Mouse (Mus musculus) neural tube, embryonic 11.5 days (tissue): Measurements from ENCODE around the gene Nup35. TPM values are rescaled to one million over a fixed set of nuclear protein-coding genes. Genes with fewer than 3 reads are reported as not detected.

Source experiments
- ATAC-seq: fragments of 200-750 bp; cut with Nextera tagmentation; 2 replicates; pipeline ENCODE4 v1.8.0; 2017; ENCODE audit warnings: moderate number of reproducible peaks, mild to moderate bottlenecking, moderate TSS enrichment, moderate library complexity; ENCODE audit not compliant: insufficient read depth, low FRiP score, low TSS enrichment
- DNase-seq: peaks from one replicate; pipeline ENCODE4 v3.0.0-alpha.2; 2015; ENCODE audit warnings: low spot score
- H3K27ac ChIP-seq: fragments of 300-500 bp; sonication (generic); 2 replicates; pipeline ENCODE4 v1.5.1; 2014; ENCODE audit warnings: low read depth, mild to moderate bottlenecking, low read length
- H3K27me3 ChIP-seq: fragments of 300-500 bp; sonication (generic); 2 replicates; pipeline ENCODE4 v1.6.1; 2014; ENCODE audit warnings: mild to moderate bottlenecking, low read length, mixed read lengths; ENCODE audit not compliant: control insufficient read depth, insufficient read depth
- H3K36me3 ChIP-seq: fragments of 300-500 bp; sonication (generic); 2 replicates; pipeline ENCODE4 v1.6.1; 2014; ENCODE audit warnings: mild to moderate bottlenecking, low read length, moderate library complexity, mixed read lengths; ENCODE audit not compliant: control insufficient read depth, insufficient read depth
- H3K4me1 ChIP-seq: fragments of 300-500 bp; sonication (generic); 2 replicates; pipeline ENCODE4 v1.6.1; 2014; ENCODE audit warnings: low read length, mixed read lengths; ENCODE audit not compliant: control insufficient read depth, insufficient read depth
- H3K4me2 ChIP-seq: fragments of 300-500 bp; sonication (generic); 2 replicates; pipeline ENCODE4 v1.6.1; 2014; ENCODE audit warnings: low read depth, mild to moderate bottlenecking, moderate library complexity
- H3K4me3 ChIP-seq: fragments of 300-500 bp; sonication (generic); 2 replicates; pipeline ENCODE4 v1.5.1; 2014; ENCODE audit warnings: low read depth, low read length
- H3K9ac ChIP-seq: fragments of 300-500 bp; sonication (generic); 2 replicates; pipeline ENCODE4 v1.6.1; 2014; ENCODE audit warnings: mild to moderate bottlenecking, low read length
- H3K9me3 ChIP-seq: fragments of 300-500 bp; sonication (generic); 2 replicates; pipeline ENCODE4 v1.6.1; 2016; ENCODE audit warnings: low read length; ENCODE audit not compliant: control insufficient read depth
- WGBS: fragments of 180-500 bp; shearing (Covaris S2); extraction: QIAGEN DNeasy Blood & Tissue Kit; methylation state at CpG from one replicate; pipeline ENCODE4 v1.1.7; 2014; 5-methylcytosine and 5-hydroxymethylcytosine counted together
- polyA plus RNA-seq: library from polyadenylated mRNA; unstranded; fragments of >200 nt; fragmentation: Nextera tagmentation; extraction: Ambion mirVana; gene quantifications from 2 replicates; pipeline ENCODE4 v1.2.1, GENCODE M21; 2014

Gene Nup35
- polyA plus RNA-seq, result 67.9 and 69.3 TPM in 2 replicates

DNA sequence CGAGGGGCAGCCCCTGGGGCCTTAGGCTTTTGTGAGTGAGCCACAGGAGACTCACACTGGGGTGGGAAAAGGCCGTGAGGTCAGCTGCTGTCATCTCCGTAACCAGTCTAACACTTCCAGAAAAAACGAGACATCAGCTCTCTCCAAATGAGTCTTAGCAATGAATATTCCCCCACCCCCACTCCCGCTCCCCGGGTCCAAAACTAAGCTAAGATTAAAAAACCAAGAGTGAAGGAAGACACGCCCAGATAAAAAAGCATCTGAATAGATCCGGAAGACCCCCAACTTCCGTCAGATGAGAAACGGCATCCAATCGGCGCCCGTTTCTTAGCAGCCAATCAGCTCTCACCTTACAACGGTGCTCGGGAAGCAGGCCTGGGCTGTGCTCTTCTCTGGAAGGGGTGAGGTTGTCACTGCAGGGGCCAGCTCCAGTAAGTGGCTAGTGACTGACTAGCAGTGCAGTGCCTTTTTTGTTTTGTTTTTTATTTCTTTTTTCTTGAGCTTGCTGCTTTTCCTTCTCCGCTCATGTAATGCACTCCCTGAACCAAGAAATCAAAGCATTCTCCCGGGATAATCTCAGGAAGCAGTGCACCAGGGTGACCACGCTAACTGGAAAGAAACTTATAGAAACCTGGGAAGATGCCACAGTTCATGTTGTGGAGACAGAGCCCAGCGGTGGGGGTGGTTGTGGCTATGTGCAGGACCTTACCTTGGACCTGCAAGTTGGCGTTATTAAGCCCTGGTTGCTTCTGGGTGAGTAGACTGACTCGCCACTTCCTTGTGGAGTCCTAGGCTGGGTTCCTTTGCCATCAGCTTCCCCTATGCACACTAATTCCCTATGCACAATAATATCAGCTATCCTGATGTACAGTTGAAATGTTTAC, at the start of gene Nup35, which contains the start of gene Dusp19:
Nup35 (plus strand) TSS at position 383 of the 884 bp plus-strand sequence.
Dusp19 (plus strand) TSS at position 192 of the 884 bp plus-strand sequence.
- peak; percentile 99 for ATAC-seq
- DNase-seq, result peak; percentile 93
- H3K27ac ChIP-seq, result peak within 1 kb of the TSS; percentile 40
- no peaks in the 10 kb centered on the region for H3K27me3 ChIP-seq
- H3K4me2 ChIP-seq, result peak within 1 kb of the TSS; percentile 78
- peak within 1 kb of the TSS; percentile 72 for H3K9ac ChIP-seq
- no peaks in the 10 kb centered on the region for H3K36me3 ChIP-seq
- H3K4me1 ChIP-seq, result peaks cover 4% of the 10 kb centered on the region; the same call in 1 of the 2 replicates
- H3K4me3 ChIP-seq, result peak within 1 kb of the TSS; percentile 59
- 3% methylated on average over 21 of the region's 21 CpGs for WGBS
- no peaks in the 10 kb centered on the region for H3K9me3 ChIP-seq

DNA sequence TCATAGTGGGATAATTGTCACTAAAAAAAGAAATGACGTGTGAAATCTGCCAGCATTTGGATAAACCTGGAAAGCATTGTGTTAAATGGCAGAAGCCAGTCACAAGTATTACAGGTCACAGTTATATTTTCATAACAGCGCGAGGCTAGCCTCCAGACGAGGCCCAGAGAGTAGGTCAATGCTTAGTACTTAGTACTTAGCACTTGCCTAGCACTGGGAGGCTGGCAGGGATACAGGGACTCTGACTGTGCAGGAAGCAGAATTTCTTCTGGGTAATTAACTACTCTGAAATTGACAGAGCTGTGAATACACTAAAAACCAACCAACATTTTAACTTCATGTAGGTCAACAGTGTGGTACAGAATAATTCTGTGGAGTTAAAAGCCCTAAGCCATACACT, 49.6 kb upstream of the Nup35 start:
- H3K27me3 ChIP-seq, result no peaks in the 10 kb centered on the region
- no peak overlapping the region for H3K27ac ChIP-seq
- H3K36me3 ChIP-seq, result no peaks in the 10 kb centered on the region
- no peak overlapping the region for H3K4me3 ChIP-seq
- 89% methylated on average over 4 of the region's 4 CpGs for WGBS
- H3K9ac ChIP-seq, result no peak overlapping the region
- ATAC-seq (no peak), DNase-seq (no peak)
- no peaks in the 10 kb centered on the region for H3K9me3 ChIP-seq
- H3K4me2 ChIP-seq, result no peak overlapping the region
- H3K4me1 ChIP-seq, result no peaks in the 10 kb centered on the region

DNA sequence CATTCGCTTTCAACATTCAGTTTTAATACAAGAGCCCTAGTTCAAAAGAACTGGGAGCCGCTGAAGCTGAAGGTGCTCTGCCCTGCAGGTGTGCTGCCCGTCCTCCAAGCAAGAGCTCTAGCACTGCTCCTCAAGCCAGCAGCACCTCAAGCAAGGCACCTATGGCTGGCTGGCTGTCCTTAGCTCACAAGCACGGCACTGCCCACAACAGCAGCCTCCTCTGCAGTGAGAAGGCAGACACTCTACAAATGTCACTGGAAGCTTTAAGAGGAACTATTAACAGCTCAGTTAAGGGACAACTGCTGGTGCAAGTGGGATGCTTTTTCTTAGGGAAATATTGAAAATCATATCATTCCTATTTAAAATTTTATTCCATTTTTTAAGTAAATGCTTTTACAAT, 46.4 kb upstream of the Nup35 start:
- ATAC-seq (no peak), DNase-seq (no peak)
- H3K4me1 ChIP-seq, result no peaks in the 10 kb centered on the region
- no peaks in the 10 kb centered on the region for H3K36me3 ChIP-seq
- H3K27ac ChIP-seq, result no peak overlapping the region
- no peak overlapping the region for H3K9ac ChIP-seq
- H3K9me3 ChIP-seq, result no peaks in the 10 kb centered on the region
- no peak overlapping the region for H3K4me2 ChIP-seq
- H3K27me3 ChIP-seq, result no peaks in the 10 kb centered on the region
- no peak overlapping the region for H3K4me3 ChIP-seq
- WGBS, result 84% methylated on average over 4 of the region's 4 CpGs

DNA sequence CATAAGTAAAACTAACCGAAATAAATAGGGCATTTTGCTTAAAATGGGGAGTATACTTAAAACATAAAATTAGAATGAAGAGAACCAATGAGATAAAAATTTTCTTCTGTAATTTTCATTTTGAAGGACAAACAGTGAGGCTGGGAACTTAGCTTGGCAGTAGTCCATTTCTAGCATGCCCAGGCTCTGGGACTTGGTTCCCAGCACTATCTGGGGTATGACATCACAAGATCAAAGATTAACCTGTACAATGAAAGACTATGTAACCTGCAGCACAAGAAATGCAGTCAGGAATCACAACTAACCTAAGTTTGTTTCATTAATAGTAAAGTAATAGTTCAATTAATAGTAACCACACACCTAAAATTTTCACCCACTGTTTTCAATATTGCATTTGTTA, 39.8 kb upstream of the Nup35 start:
- H3K27me3 ChIP-seq, result no peaks in the 10 kb centered on the region
- DNase-seq, result no peak
- no peak overlapping the region for H3K27ac ChIP-seq
- no peak overlapping the region for H3K9ac ChIP-seq
- ATAC-seq, result no peak
- WGBS, result 85% methylated on average over 1 of the region's 1 CpGs
- H3K4me2 ChIP-seq, result no peak overlapping the region
- no peaks in the 10 kb centered on the region for H3K9me3 ChIP-seq
- peaks cover 13% of the 10 kb centered on the region for H3K4me1 ChIP-seq
- no peaks in the 10 kb centered on the region for H3K36me3 ChIP-seq
- H3K4me3 ChIP-seq, result no peak overlapping the region

DNA sequence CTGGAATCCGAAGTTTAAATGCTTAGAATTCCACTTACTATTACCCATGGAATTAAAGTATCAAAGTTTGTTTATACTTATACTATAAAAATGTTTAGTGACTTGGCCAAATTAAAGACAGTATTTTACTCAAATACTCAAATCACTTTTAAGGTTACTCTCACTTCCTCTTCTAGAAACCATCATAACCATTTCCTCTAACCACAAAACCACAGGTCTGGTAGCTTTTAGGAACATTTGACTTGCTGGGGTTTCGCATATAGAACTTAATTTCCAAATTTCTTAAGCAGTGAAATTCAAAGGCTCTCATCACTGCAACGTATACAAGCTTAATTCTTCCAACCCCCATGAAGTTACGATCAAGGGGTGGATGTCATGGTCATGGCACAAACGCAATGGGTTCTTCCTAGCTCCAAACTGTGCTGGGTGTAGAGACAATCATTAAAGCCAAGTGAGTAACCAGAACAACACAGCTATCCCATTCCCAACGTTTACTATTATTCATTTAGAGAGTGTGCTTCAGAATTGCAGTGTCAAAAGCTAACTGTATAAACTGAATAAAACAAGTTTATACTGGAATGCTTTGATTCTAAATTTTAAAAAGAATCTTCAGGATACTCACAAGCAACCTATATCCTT, 37.7 kb upstream of the Nup35 start:
- no peaks in the 10 kb centered on the region for H3K36me3 ChIP-seq
- no peaks in the 10 kb centered on the region for H3K27me3 ChIP-seq
- WGBS, result 50% methylated on average over 6 of the region's 6 CpGs
- H3K4me1 ChIP-seq, result peaks cover 13% of the 10 kb centered on the region
- H3K9ac ChIP-seq, result no peak overlapping the region
- peak overlapping the region; percentile 93 for H3K4me3 ChIP-seq
- ATAC-seq (no peak), DNase-seq (no peak)
- H3K27ac ChIP-seq, result no peak overlapping the region
- no peaks in the 10 kb centered on the region for H3K9me3 ChIP-seq
- peak overlapping the region; percentile 42 for H3K4me2 ChIP-seq

DNA sequence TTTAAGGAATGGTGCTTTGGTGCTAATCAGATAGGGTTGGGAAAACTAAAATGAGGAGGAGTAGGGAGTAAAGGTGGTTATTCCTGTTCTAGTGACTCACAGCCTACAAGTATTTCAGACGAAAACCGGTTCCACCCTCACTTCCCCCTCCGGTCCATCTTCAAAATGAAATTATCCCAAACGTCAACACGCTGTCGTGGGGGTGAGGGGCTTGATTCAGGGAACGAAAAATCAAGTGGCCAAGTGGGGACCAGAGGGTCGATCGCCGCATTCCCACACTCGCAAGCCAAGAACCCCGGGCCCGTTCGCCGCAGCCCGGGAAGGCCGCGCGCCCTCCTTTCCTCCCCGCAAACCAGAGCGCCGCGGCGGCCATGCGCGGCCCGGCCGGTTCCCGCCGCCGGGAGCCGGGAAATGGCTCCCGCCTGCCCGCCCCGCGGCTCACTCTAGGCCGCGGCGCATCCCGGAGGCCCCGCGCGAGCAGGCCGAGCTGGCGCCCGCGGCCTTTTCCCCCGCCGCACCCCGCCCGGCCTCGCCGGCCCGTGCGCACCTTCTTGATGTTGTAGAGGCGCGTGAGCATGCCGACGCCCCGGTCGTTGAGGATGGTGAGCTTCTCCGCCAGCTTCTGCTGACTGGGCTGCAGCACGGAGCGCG, 36.6 kb upstream of the Nup35 start:
- DNase-seq (peak; percentile 70), ATAC-seq (peak; percentile 69)
- H3K4me1 ChIP-seq, result peaks cover 13% of the 10 kb centered on the region

DNA sequence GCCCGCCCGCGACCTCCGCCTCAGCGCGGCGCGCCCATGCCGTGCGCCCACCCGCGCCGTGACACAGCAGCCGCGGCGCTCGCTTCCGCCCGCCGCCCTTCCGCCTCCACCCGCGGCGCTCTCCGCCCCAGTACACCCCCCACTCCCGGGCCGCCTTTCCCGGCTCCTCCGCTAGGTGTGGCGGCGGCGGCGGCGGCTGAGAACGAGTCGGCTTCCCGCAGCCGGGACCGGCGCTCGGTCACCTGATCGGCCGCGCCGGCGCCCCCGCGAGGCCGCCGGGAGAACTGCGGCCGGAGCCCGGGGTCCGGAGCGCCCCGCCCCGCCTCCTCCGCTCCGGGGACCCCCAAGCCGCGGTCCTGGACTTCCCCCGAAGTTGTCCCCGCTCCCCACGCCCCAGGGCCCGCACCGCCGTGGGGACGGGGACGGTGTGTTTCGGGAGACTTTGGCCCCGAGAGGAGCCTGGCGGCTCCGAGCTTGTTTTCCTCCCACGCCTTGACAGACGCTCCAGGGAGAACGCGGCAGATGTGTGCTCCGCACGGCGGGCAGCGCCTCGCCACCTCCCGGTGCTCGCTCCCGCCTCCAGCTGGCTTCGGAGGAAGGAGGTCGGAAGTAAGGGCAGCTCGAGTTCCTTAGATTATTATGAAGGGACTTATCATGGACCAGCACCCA, 35.9 kb upstream of the Nup35 start, which contains the start of gene Nckap1:
Nckap1 (minus strand) TSS at position 338 of the 669 bp plus-strand sequence.
- H3K4me3 ChIP-seq, result peak within 1 kb of the TSS; percentile 93
- peak within 1 kb of the TSS; percentile 99 for H3K9ac ChIP-seq
- H3K4me1 ChIP-seq, result peaks cover 13% of the 10 kb centered on the region
- H3K27me3 ChIP-seq, result no peaks in the 10 kb centered on the region
- DNase-seq, result peak; percentile 91
- WGBS, result 0% methylated on average over 53 of the region's 88 CpGs
- peak within 1 kb of the TSS; percentile 73 for H3K4me2 ChIP-seq
- no peaks in the 10 kb centered on the region for H3K9me3 ChIP-seq
- H3K27ac ChIP-seq, result peak within 1 kb of the TSS; percentile 97
- peak; percentile 96 for ATAC-seq
- H3K36me3 ChIP-seq, result no peaks in the 10 kb centered on the region

More for the DNA sequence above, 36.6 kb upstream of the Nup35 start:
- Histone ChIP-seq H3K27me3 (no peaks in the 10 kb centered on the region), H3K27ac (peak overlapping the region; percentile 97), H3K4me2 (peak overlapping the region; percentile 73), H3K9me3 (no peaks in the 10 kb centered on the region), H3K36me3 (no peaks in the 10 kb centered on the region), H3K4me3 (peak overlapping the region; percentile 93), H3K9ac (peak overlapping the region; percentile 99)
- under 1% methylated on average over 43 of the region's 65 CpGs for WGBS

DNA sequence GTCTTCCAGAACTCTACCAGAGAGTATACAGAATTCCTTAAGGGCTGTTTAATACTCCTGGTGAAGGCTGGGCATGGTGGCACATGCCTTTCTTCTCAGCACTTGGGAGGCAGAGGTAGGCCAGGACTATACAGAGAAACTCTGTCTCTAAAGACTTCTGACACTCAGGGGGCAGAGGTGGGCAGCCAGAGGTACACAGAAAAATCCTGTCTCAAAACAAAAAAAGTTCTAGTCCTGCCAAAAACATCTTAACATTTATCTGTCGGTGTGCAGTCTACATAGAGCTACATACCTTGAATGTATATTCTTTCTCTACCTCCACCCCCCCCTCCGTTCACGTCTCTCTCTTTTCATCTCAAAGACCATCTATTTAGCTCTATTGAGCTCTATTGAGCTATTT, 34.7 kb upstream of the Nup35 start:
- 84% methylated on average over 3 of the region's 3 CpGs for WGBS

More for the DNA sequence above, 34.7 kb upstream of the Nup35 start:
- no peak overlapping the region for H3K9ac ChIP-seq
- no peaks in the 10 kb centered on the region for H3K9me3 ChIP-seq
- no peak for ATAC-seq
- DNase-seq, result no peak
- no peaks in the 10 kb centered on the region for H3K36me3 ChIP-seq
- peaks cover 13% of the 10 kb centered on the region for H3K4me1 ChIP-seq
- H3K27me3 ChIP-seq, result no peaks in the 10 kb centered on the region
- no peak overlapping the region for H3K4me2 ChIP-seq
- no peak overlapping the region for H3K4me3 ChIP-seq
- H3K27ac ChIP-seq, result no peak overlapping the region
